Mouse (Mus musculus): ENCODE measurements around the gene Mettl23. TPM values are rescaled to one million over a fixed set of nuclear protein-coding genes. Genes with fewer than 3 reads are reported as not detected.
A peak's percentile ranks its signal among the peaks of the same experiment; 100 is the strongest.

The Mettl23 gene
- total RNA-seq, 1 experiment = 34.4 TPM

GRCm38 (mm10) chr11:116882446-116882845, 39.4 kb downstream of the Mettl23 start:
- DNase-seq (ENCODE audit: low read depth, low spot score) = no peak
- TF ChIP-seq ZNF384 (IDR thresholded peaks at IDR 0.05; ENCODE audit: low read depth, low read length) (no peak), HCFC1 (IDR thresholded peaks at IDR 0.05; ENCODE audit: borderline replicate concordance, insufficient read depth, low read length) (no peak), CHD2 (IDR thresholded peaks at IDR 0.05; ENCODE audit: low read depth, low read length) (no peak), MAFK (IDR thresholded peaks at IDR 0.05; ENCODE audit: insufficient read depth, low read depth, low read length) (no peak), ZC3H11A (IDR thresholded peaks at IDR 0.05; ENCODE audit: borderline replicate concordance, low read depth, low read length) (no peak)

GRCm38 (mm10) chr11:116884061-116884460, 41.0 kb downstream of the Mettl23 start:
- DNase-seq (ENCODE audit: low read depth, low spot score) = no peak
- H3K27ac ChIP-seq (ENCODE audit: insufficient read depth, low read depth, low read length, poor library complexity, severe bottlenecking) = no peak overlapping the region
- TF ChIP-seq MAFK (IDR thresholded peaks at IDR 0.05; ENCODE audit: insufficient read depth, low read depth, low read length) (no peak), CHD2 (IDR thresholded peaks at IDR 0.05; ENCODE audit: low read depth, low read length) (no peak), ZNF384 (IDR thresholded peaks at IDR 0.05; ENCODE audit: low read depth, low read length) (no peak), HCFC1 (IDR thresholded peaks at IDR 0.05; ENCODE audit: borderline replicate concordance, insufficient read depth, low read length) (no peak), ZC3H11A (IDR thresholded peaks at IDR 0.05; ENCODE audit: borderline replicate concordance, low read depth, low read length) (no peak)

More at GRCm38 (mm10) chr11:116882446-116882845, 39.4 kb downstream of the Mettl23 start:
- Histone ChIP-seq H3K4me3 (ENCODE audit: insufficient read depth in 1 of 2, low read depth in 1 of 2, low read length in 2 of 2, poor library complexity in 1 of 2, severe bottlenecking in 1 of 2) (no peak overlapping the region), H3K27ac (ENCODE audit: insufficient read depth, low read depth, low read length, poor library complexity, severe bottlenecking) (no peak overlapping the region), H3K9me3 (ENCODE audit: control insufficient read depth, insufficient read depth, low read depth, low read length) (no peaks in the 10 kb centered on the region), H3K36me3 (ENCODE audit: control insufficient read depth, insufficient read depth, low read length, poor library complexity, severe bottlenecking) (no peaks in the 10 kb centered on the region), H3K9ac (ENCODE audit: insufficient read depth, low read depth, low read length, poor library complexity, severe bottlenecking) (no peak overlapping the region), H3K4me1 (ENCODE audit: control insufficient read depth in 2 of 2, insufficient read depth in 2 of 2, low read length in 2 of 2, poor library complexity in 1 of 2) (peaks cover 0 to 20% of the 10 kb centered on the region in 2 experiments; a peak in 3 of 4 replicates)
- in situ Hi-C loops (cut with MboI; ENCODE audit: low sequenced_read_pairs in 2 of 2, unreplicated experiment in 2 of 2) = no loop called here

GRCm38 (mm10) chr11:116885275-116886151, 42.4 kb downstream of the Mettl23 start:
- in situ Hi-C loops (cut with MboI; ENCODE audit: low sequenced_read_pairs in 2 of 2, unreplicated experiment in 2 of 2) = no loop called here
- H3K4me3 ChIP-seq (ENCODE audit: insufficient read depth in 1 of 2, low read depth in 1 of 2, low read length in 2 of 2, poor library complexity in 1 of 2, severe bottlenecking in 1 of 2) = peak overlapping the region; percentile 45 to 58
- DNase-seq (ENCODE audit: low read depth, low spot score) = peak; percentile 91
- peaks cover 5 to 33% of the 10 kb centered on the region in 2 experiments for H3K4me1 ChIP-seq (ENCODE audit: control insufficient read depth in 2 of 2, insufficient read depth in 2 of 2, low read length in 2 of 2, poor library complexity in 1 of 2)
- peak overlapping the region; percentile 29; the same call in 1 of the 2 replicates for H3K27ac ChIP-seq (ENCODE audit: insufficient read depth, low read depth, low read length, poor library complexity, severe bottlenecking)
- H3K9ac ChIP-seq (ENCODE audit: insufficient read depth, low read depth, low read length, poor library complexity, severe bottlenecking) = peak overlapping the region; percentile 70; the same call in 1 of the 2 replicates
- TF ChIP-seq HCFC1 (IDR thresholded peaks at IDR 0.05; ENCODE audit: borderline replicate concordance, insufficient read depth, low read length) (no peak), ZC3H11A (IDR thresholded peaks at IDR 0.05; ENCODE audit: borderline replicate concordance, low read depth, low read length) (peak; percentile 92)
- H3K9me3 ChIP-seq (ENCODE audit: control insufficient read depth, insufficient read depth, low read depth, low read length) = no peaks in the 10 kb centered on the region
- H3K36me3 ChIP-seq (ENCODE audit: control insufficient read depth, insufficient read depth, low read length, poor library complexity, severe bottlenecking) = no peaks in the 10 kb centered on the region

More at GRCm38 (mm10) chr11:116884061-116884460, 41.0 kb downstream of the Mettl23 start:
- no peaks in the 10 kb centered on the region for H3K36me3 ChIP-seq (ENCODE audit: control insufficient read depth, insufficient read depth, low read length, poor library complexity, severe bottlenecking)
- H3K9me3 ChIP-seq (ENCODE audit: control insufficient read depth, insufficient read depth, low read depth, low read length) = no peaks in the 10 kb centered on the region
- no peak overlapping the region for H3K4me3 ChIP-seq (ENCODE audit: insufficient read depth in 1 of 2, low read depth in 1 of 2, low read length in 2 of 2, poor library complexity in 1 of 2, severe bottlenecking in 1 of 2)
- in situ Hi-C loops (cut with MboI; ENCODE audit: low sequenced_read_pairs in 2 of 2, unreplicated experiment in 2 of 2) = no loop called here
- no peak overlapping the region for H3K9ac ChIP-seq (ENCODE audit: insufficient read depth, low read depth, low read length, poor library complexity, severe bottlenecking)
- peaks cover 0 to 26% of the 10 kb centered on the region in 2 experiments; a peak in 3 of 4 replicates for H3K4me1 ChIP-seq (ENCODE audit: control insufficient read depth in 2 of 2, insufficient read depth in 2 of 2, low read length in 2 of 2, poor library complexity in 1 of 2)

GRCm38 (mm10) chr11:116887136-116887535, 44.1 kb downstream of the Mettl23 start:
- in situ Hi-C loops (cut with MboI; ENCODE audit: low sequenced_read_pairs in 2 of 2, unreplicated experiment in 2 of 2) = no loop called here
- no peak for DNase-seq (ENCODE audit: low read depth, low spot score)
- Histone ChIP-seq H3K27ac (ENCODE audit: insufficient read depth, low read depth, low read length, poor library complexity, severe bottlenecking) (no peak overlapping the region), H3K4me3 (ENCODE audit: insufficient read depth in 1 of 2, low read depth in 1 of 2, low read length in 2 of 2, poor library complexity in 1 of 2, severe bottlenecking in 1 of 2) (no peak overlapping the region), H3K36me3 (ENCODE audit: control insufficient read depth, insufficient read depth, low read length, poor library complexity, severe bottlenecking) (no peaks in the 10 kb centered on the region), H3K4me1 (ENCODE audit: control insufficient read depth in 2 of 2, insufficient read depth in 2 of 2, low read length in 2 of 2, poor library complexity in 1 of 2) (peaks cover 5 to 24% of the 10 kb centered on the region in 2 experiments), H3K9me3 (ENCODE audit: control insufficient read depth, insufficient read depth, low read depth, low read length) (no peaks in the 10 kb centered on the region), H3K9ac (ENCODE audit: insufficient read depth, low read depth, low read length, poor library complexity, severe bottlenecking) (no peak overlapping the region)
- TF ChIP-seq ZNF384 (IDR thresholded peaks at IDR 0.05; ENCODE audit: low read depth, low read length) (no peak), CHD2 (IDR thresholded peaks at IDR 0.05; ENCODE audit: low read depth, low read length) (no peak), HCFC1 (IDR thresholded peaks at IDR 0.05; ENCODE audit: borderline replicate concordance, insufficient read depth, low read length) (no peak), ZC3H11A (IDR thresholded peaks at IDR 0.05; ENCODE audit: borderline replicate concordance, low read depth, low read length) (no peak), MAFK (IDR thresholded peaks at IDR 0.05; ENCODE audit: insufficient read depth, low read depth, low read length) (no peak)

All from ES-E14 (cell line).